Mouse (Mus musculus) limb, embryonic 14.5 days (tissue): Measurements from ENCODE around the gene Apol10b. TPM values are rescaled to one million over a fixed set of nuclear protein-coding genes. Genes with fewer than 3 reads are reported as not detected.

ENCODE experiments used
- polyA plus RNA-seq, 2 experiments: library from polyadenylated mRNA; depleted of rRNA in 1 of 2; stranded (reverse) in 1 of 2; unstranded in 1 of 2; fragments of >200 nt; fragmentation: Nextera tagmentation in 1 of 2; extraction: Ambion mirVana in 1 of 2; gene quantifications; 2 replicates each; pipeline versions ENCODE4 v1.2.1 to v1.2.3; 2012 to 2014

Apol10b gene
- polyA plus RNA-seq, 2 experiments, result 0.12 to 0.16 TPM

Other genes with a start within 250 kb of the Apol10b start
- gene Apol7a, start 197.0 kb downstream of the Apol10b start, polyA plus RNA-seq (2012; rRNA removed), result 0.45 and 0.50 TPM in 2 replicates
- gene Apol7a, start 197.0 kb downstream of the Apol10b start, polyA plus RNA-seq (2014; fragmentation: Nextera tagmentation; extraction: Ambion mirVana), result 0.22 and 0.23 TPM in 2 replicates
- gene Apol9a, start 185.0 kb downstream of the Apol10b start, polyA plus RNA-seq (2012; rRNA removed), result 0.06 and 0.35 TPM in 2 replicates
- gene Apol9a, start 185.0 kb downstream of the Apol10b start, polyA plus RNA-seq (2014; fragmentation: Nextera tagmentation; extraction: Ambion mirVana), result not detected in 2 replicates
- gene Apol7b, start 148.6 kb downstream of the Apol10b start, polyA plus RNA-seq (2012; rRNA removed), result 0.06 TPM in 2 replicates
- not detected in 2 replicates for gene Apol7b, start 148.6 kb downstream of the Apol10b start, polyA plus RNA-seq (2014; fragmentation: Nextera tagmentation; extraction: Ambion mirVana)
- not detected in 2 replicates for gene Apol10a, start 119.1 kb downstream of the Apol10b start, polyA plus RNA-seq (2012; rRNA removed)
- gene Apol10a, start 119.1 kb downstream of the Apol10b start, polyA plus RNA-seq (2014; fragmentation: Nextera tagmentation; extraction: Ambion mirVana), result not detected in 2 replicates
- not detected in 2 replicates for gene Apol11a, start 87.9 kb downstream of the Apol10b start, polyA plus RNA-seq (2012; rRNA removed)
- not detected in 2 replicates for gene Apol11a, start 87.9 kb downstream of the Apol10b start, polyA plus RNA-seq (2014; fragmentation: Nextera tagmentation; extraction: Ambion mirVana)
- gene Apol7c, start 62.8 kb downstream of the Apol10b start, polyA plus RNA-seq (2012; rRNA removed), result 0.03 TPM in 1 of 2 replicates, not detected in the other
- gene Apol7c, start 62.8 kb downstream of the Apol10b start, polyA plus RNA-seq (2014; fragmentation: Nextera tagmentation; extraction: Ambion mirVana), result not detected in 2 replicates
- not detected in 2 replicates for gene 1700025B11Rik, start 34.2 kb downstream of the Apol10b start, polyA plus RNA-seq (2012; rRNA removed)
- not detected in 2 replicates for gene 1700025B11Rik, start 34.2 kb downstream of the Apol10b start, polyA plus RNA-seq (2014; fragmentation: Nextera tagmentation; extraction: Ambion mirVana)
- gene Gm36245, start 3.1 kb upstream of the Apol10b start, polyA plus RNA-seq (2012; rRNA removed), result not detected in 2 replicates
- not detected in 2 replicates for gene Gm36245, start 3.1 kb upstream of the Apol10b start, polyA plus RNA-seq (2014; fragmentation: Nextera tagmentation; extraction: Ambion mirVana)
- 0.03 TPM in 1 of 2 replicates, not detected in the other for gene Apol11b, start 47.2 kb upstream of the Apol10b start, polyA plus RNA-seq (2012; rRNA removed)
- not detected in 2 replicates for gene Apol11b, start 47.2 kb upstream of the Apol10b start, polyA plus RNA-seq (2014; fragmentation: Nextera tagmentation; extraction: Ambion mirVana)
- gene Apol7e, start 102.7 kb upstream of the Apol10b start, polyA plus RNA-seq (2012; rRNA removed), result 0.16 and 0.27 TPM in 2 replicates
- gene Apol7e, start 102.7 kb upstream of the Apol10b start, polyA plus RNA-seq (2014; fragmentation: Nextera tagmentation; extraction: Ambion mirVana), result 0.22 TPM in 1 of 2 replicates, not detected in the other
- 0.09 and 0.22 TPM in 2 replicates for gene Apol9b, start 132.9 kb upstream of the Apol10b start, polyA plus RNA-seq (2012; rRNA removed)
- 0.12 TPM in 1 of 2 replicates, not detected in the other for gene Apol9b, start 132.9 kb upstream of the Apol10b start, polyA plus RNA-seq (2014; fragmentation: Nextera tagmentation; extraction: Ambion mirVana)
- 0.14 and 0.19 TPM in 2 replicates for gene Apol8, start 160.9 kb upstream of the Apol10b start, polyA plus RNA-seq (2012; rRNA removed)
- not detected in 2 replicates for gene Apol8, start 160.9 kb upstream of the Apol10b start, polyA plus RNA-seq (2014; fragmentation: Nextera tagmentation; extraction: Ambion mirVana)
- gene Myh9, start 246.1 kb upstream of the Apol10b start, polyA plus RNA-seq (2012; rRNA removed), result 38.7 and 46.7 TPM in 2 replicates
- 53.2 and 54.6 TPM in 2 replicates for gene Myh9, start 246.1 kb upstream of the Apol10b start, polyA plus RNA-seq (2014; fragmentation: Nextera tagmentation; extraction: Ambion mirVana)